Mouse (Mus musculus) lung, postnatal 0 days (tissue): ENCODE results near the gene Ntn5.

Source experiments
- CTCF ChIP-seq: IDR thresholded peaks from 2 replicates; pipeline ENCODE4 v1.5.1; 2016; ENCODE audit warnings: antibody characterized with exemption, mild to moderate bottlenecking
- EP300 ChIP-seq: IDR thresholded peaks from 2 replicates; pipeline ENCODE4 v1.6.1; 2016; ENCODE audit warnings: antibody characterized with exemption, mild to moderate bottlenecking, control low read depth

- no peak for TF ChIP-seq CTCF
- TF ChIP-seq EP300, result no peak
These were observed 41.7 kb upstream of the Ntn5 start for GRCm38 (mm10) chr7:45642083-45642482.
